Mouse (Mus musculus) sigmoid colon, adult 10 weeks (tissue): Measurements from ENCODE around the gene Wdr13. TPM values are rescaled to one million over a fixed set of nuclear protein-coding genes. Genes with fewer than 3 reads are reported as not detected.

Experiments
- polyA plus RNA-seq: library from polyadenylated mRNA; stranded (reverse); fragments of 350-450 nt; fragmentation: Illumina TruSeq; extraction: RNeasy Lipid Tissue Mini Kit (QIAGEN cat#74804); gene quantifications from one replicate; pipeline ENCODE4 v1.2.3, GENCODE M21; 2014; ENCODE audit warnings: low read depth, low replicate concordance

The Wdr13 gene
- 96.1 TPM for polyA plus RNA-seq

DNA sequence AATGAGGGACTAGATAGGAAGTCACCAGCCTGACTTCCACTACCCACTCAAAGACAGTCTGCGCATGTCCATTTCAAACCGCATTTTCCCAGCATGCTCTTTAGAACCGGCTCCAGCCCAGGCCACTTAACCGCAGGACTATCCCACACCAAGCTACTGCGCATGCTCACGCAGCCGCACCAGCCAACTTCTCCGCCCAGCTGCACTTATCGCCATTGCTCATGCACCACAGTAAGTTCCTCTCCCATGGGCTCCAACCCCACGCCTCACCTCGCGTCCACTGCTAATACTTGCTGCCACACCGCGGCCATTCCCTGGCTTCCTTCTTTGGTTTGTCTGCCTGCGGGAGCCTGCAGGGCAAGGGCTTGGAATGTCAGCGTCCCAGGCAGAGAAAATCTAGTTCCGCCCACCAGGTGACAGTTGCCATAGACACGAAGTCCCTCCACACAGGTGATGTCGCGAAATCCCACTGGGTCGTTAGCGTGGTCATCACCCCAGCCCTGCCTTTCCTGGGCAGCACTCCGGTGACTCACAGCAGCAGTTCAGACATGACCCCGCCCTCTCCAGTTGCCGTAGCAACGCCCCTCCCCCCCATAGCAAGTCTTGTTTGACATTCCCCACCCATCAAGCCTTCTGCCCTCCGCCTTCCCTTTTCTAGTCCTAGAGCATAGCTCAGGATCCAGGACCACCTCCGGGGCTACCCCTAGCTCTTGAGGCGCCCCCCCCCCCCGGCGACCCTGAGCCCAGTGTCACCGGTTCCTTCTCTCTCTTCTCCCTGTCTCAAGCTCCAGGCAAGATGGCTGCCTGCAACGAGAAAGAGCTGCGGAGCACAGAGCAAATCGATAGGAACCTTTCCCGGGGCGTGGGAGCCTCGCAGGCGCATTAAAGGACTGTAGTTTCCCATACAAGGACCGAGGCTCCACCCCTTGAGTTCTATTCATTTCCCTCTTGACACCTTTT, at the start of gene Wdr13:
TSS of gene Wdr13 (minus strand) at position 876 of the 960 bp plus-strand sequence.

DNA sequence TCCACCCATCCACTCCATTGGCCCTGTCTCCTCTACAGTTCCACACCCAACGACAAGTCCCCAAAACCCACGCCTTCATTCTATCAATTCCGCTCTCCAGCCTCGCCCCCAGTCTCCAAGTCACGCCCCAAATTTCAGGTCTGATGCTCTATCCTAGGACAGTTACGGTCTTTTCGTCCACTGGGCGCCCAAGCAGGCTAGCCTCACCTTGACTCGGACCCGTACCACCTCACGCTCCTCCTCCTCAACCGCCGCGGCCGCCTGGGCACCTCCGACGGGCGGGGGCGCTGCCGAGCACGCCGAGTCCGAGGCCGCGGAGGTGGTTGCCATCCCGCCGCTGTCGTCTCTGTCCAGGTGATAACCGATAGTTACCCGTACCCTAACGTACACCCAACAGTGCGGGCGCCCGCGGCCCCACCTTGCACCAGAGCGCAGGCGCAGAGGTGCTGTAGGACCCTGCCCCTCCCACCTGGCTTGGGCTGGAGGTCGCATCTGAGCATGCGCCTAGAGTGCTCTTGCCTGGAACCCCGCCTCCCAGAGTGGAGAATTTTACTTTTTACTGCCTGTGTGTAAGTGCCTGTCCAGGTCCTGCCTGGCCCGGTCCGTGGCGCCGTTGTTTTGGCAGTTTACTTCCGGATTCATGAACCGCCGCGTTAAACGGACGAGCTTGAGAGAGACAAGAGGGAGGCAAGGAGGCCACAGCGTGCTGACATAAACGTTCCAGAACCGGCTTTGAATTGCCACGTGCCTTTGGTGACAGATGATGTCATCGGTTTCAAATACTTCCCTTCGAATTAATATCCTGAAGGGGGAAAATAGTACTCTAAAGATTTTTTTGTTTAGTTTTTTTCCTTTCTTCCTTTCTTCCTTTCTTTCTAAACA, 43.1 kb upstream of the Wdr13 start, which contains the start of gene Tbc1d25:
TSS of gene Tbc1d25 (minus strand) at position 678 of the 882 bp plus-strand sequence.

DNA sequence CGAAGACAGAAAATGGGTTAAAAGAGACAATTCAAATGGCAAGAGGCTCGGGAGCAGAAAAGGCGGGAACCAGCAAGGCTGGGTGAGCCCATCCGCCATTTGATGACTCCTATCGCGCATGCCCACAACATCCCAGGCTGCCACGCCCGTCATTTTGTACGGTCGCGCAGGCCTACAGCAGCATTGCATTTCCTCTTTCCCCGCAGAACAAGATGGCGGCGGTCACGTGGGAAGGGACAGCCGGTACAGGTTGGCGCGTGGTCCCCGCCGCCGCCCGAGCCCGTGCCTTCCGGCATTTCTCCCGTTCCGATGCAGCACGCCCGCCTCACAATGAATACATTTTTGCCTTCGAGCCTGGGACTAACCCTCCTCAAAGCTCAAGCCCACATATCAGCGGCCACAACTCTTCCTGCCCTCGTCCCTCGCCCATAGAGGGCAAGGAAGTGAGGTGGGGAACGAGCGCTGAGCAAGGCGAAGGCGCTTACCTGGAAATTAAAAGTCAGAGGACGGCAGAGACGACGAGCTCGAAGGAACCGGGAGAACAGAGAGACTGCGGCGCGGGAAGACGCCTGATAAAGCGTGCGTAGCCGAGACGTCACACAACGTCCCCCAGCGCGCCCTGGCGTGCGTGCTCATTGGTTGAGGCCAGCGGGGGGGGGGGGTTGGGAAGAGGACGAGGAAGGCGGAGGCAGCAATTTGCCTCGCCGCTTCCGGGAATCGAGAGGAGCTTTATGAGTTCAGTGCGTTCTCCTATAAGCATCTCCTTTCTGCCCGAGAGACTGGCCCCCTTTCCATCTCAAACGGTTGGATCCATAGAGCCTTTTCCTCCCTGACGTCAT, 12.7 kb upstream of the Wdr13 start, which contains the start of gene Rbm3:
TSS of gene Rbm3 (minus strand) at position 728 of the 839 bp plus-strand sequence.

DNA sequence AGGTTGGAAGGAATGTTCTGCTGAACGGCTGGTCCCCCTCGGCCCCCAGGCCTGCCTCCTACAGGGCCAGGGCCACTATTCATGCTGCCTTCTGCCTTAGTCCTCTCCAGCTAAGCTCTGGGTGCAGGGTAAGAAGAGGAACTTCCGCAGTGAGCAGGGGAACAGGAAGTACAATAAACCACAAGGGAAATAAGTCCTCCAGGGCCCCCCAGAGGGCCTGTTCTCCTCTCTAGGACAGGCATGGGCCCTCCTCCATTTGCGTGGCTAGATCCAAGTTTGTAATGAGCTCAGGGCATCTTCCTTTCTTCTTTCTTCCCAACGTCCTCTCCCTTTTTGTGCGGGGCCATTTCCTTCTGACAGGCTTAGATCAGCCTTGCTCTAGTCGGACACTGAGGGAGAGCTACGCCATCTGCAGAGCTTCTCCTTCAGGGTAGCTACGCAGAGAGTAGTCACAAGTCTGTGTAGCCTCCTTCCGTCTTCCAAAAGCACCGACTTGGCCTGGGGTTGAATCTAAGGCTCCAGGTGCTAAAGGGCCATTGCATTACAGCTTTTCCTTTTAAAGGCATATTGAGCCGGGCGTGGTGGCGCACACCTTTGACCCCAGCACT, 42.2 kb downstream of the Wdr13 start, which contains the start of gene Was:
TSS of gene Was (minus strand) at position 153 of the 608 bp plus-strand sequence.

DNA sequence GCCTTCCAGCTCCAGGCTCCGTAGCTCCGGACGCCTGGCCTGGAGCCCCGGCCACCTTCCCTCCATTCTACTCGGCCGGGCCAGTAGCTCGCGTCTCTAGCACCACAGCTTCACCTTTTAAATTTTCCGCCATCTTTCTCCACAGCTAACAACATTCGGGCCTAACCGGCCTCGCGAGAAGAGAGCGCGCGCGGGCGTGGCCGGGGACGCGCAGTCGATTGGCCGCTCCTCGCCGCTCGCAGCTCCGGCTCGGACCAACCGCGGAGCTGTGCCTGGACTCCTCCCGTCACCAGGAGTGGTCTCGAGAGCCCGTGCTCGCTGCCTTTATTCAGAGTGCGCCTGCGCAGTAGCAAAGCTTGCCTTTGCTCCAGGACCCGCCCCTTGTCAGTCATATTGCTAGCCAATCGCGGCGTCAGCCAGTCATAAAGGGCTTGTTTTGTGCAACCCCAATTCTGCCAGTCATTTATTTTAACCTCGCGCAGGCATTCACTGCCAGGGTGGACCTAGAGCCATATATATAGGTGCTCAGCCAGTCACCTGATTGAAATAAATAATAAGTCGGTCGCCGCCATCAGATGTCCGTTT, 58.2 kb downstream of the Wdr13 start, which contains the start of gene Suv39h1:
TSS of gene Suv39h1 (minus strand) at position 331 of the 585 bp plus-strand sequence.

Other genes with a start within 250 kb of the Wdr13 start
- 40.1 TPM for gene Slc35a2, start 248.9 kb downstream of the Wdr13 start, polyA plus RNA-seq
- gene Pqbp1, start 233.6 kb downstream of the Wdr13 start, polyA plus RNA-seq: 10.1 TPM
- gene Timm17b, start 233.5 kb downstream of the Wdr13 start, polyA plus RNA-seq: 3.6 TPM
- not detected for gene Gm10491, start 225.1 kb downstream of the Wdr13 start, polyA plus RNA-seq
- not detected for gene Gm10490, start 223.3 kb downstream of the Wdr13 start, polyA plus RNA-seq
- gene Pcsk1n, start 213.1 kb downstream of the Wdr13 start, polyA plus RNA-seq: not detected
- gene Eras, start 204.3 kb downstream of the Wdr13 start, polyA plus RNA-seq: not detected
- 1.8 TPM for gene Hdac6, start 185.0 kb downstream of the Wdr13 start, polyA plus RNA-seq
- not detected for gene Gata1, start 154.8 kb downstream of the Wdr13 start, polyA plus RNA-seq
- 176 TPM for gene Glod5, start 114.4 kb downstream of the Wdr13 start, polyA plus RNA-seq
- gene Suv39h1, start 58.1 kb downstream of the Wdr13 start, polyA plus RNA-seq: 6.6 TPM
- 0.47 TPM for gene Was, start 42.4 kb downstream of the Wdr13 start, polyA plus RNA-seq
- 597 TPM for gene Rbm3, start 13.0 kb upstream of the Wdr13 start, polyA plus RNA-seq
- 0.25 TPM for gene Tbc1d25, start 43.3 kb upstream of the Wdr13 start, polyA plus RNA-seq
- gene Ebp, start 60.6 kb upstream of the Wdr13 start, polyA plus RNA-seq: 42.3 TPM
- gene Porcn, start 73.6 kb upstream of the Wdr13 start, polyA plus RNA-seq: 1.5 TPM
- gene Ftsj1, start 119.5 kb upstream of the Wdr13 start, polyA plus RNA-seq: 7.7 TPM
- not detected for gene Slc38a5, start 138.2 kb upstream of the Wdr13 start, polyA plus RNA-seq
- not detected for gene Ssxb10, start 194.5 kb upstream of the Wdr13 start, polyA plus RNA-seq
- not detected for gene Ssxb9, start 234.1 kb upstream of the Wdr13 start, polyA plus RNA-seq